Mouse (Mus musculus): ENCODE measurements at regions not wholly inside any gene's neighbourhood (a gene's known extent, or its start where the extent isn't known, plus 50 kb on each side); places are given as distances from the start of the nearest gene placed in this dataset.

DNA sequence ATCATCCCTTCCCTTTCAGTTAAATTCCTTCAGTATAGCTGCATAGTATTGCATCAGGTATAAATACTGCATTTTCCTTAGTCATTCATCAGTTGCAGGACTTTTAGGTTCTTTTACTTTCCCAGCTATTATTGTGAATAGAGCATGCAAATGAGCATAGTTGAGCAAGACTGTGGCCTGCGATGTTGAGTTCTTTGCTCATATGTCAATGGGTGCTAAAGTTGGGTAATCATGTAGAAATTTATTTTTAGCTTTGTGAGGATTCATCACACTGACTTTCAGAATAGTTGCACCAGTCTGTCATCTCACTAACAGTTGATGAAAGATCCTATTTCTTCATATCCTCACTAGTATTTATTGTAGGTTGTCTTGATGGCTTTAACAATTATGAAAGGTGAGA is 380.3 kb upstream of the Arrdc3 start:
- no peak overlapping the region for H3K27ac ChIP-seq (ENCODE audit: low read length)
- H3K4me2 ChIP-seq (ENCODE audit: low read depth, low read length), result no peak overlapping the region
- no peak overlapping the region for H3K9ac ChIP-seq (ENCODE audit: low read length)
- H3K36me3 ChIP-seq (ENCODE audit: control insufficient read depth, insufficient read depth), result no peaks in the 10 kb centered on the region
- no peak overlapping the region for H3K4me3 ChIP-seq (ENCODE audit: low read length)
- H3K4me1 ChIP-seq (ENCODE audit: control insufficient read depth, insufficient read depth, low read length), result no peaks in the 10 kb centered on the region
- ATAC-seq (replicated peaks; ENCODE audit: extremely low read depth, insufficient read depth, low FRiP score), result no peak
- H3K9me3 ChIP-seq (replicated peaks; ENCODE audit: control insufficient read depth, low read length), result no peaks in the 10 kb centered on the region
- H3K27me3 ChIP-seq (ENCODE audit: control insufficient read depth, insufficient read depth, low read length), result no peaks in the 10 kb centered on the region
- WGBS, result 76% methylated on average over 1 of the region's 1 CpGs

DNA sequence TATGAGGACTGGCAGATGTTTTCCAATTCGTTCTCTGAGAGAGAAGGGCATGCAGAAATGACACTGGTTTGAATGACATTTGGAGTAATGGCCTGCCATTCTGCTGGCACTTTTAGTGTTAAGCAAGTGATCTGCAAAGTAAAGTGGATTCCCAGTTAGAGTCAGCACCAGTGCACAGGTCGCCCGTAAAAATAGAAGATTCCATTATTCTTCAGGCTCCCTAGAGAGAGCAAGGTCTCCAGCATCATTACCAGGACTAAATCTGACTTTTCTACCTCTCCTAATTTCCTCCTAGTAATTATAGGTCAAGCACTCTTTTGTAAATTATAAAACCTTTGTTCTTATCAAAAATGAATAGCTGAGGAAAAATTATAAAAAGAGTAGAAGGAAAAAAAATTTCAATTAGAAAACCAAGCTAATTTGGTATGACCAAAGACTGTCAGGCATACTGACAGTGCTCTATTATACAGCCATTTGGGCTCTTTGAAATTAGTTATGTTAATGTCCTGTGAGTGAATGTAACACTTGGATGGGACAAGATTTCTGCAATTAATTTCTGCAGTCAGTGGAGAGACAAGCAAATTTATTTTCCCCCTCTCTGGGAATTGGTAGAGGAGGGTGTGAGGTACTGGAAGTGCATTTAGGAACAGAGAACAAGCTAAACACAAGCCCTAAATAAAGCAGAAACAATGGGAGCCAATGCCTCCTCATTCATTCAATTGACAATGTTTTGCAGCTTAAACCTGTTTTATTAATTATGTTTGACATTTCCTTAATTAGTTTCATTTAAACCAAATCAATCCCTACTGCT is 368.8 kb upstream of the Arrdc3 start:
- H3K27ac ChIP-seq (ENCODE audit: low read length), result no peak overlapping the region
- 61% methylated on average over 3 of the region's 3 CpGs for WGBS

DNA sequence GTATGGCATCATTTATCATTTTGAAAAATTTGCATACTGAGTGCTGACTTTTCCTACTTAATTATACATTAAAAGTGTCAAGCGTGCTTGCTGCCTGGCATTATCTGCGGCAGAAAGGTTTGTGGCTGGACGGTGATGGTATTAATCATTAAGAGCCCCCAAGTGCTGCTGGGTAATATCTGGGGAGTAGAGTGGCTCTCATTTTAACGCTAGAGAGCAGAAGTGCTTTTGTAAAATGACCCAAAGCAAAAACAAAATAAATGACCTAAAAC is 368.3 kb upstream of the Arrdc3 start:
- Histone ChIP-seq H3K4me2 (ENCODE audit: low read depth, low read length) (no peak overlapping the region), H3K9ac (ENCODE audit: low read length) (no peak overlapping the region), H3K9me3 (replicated peaks; ENCODE audit: control insufficient read depth, low read length) (no peaks in the 10 kb centered on the region), H3K4me1 (ENCODE audit: control insufficient read depth, insufficient read depth, low read length) (no peaks in the 10 kb centered on the region), H3K27me3 (ENCODE audit: control insufficient read depth, insufficient read depth, low read length) (no peaks in the 10 kb centered on the region), H3K27ac (ENCODE audit: low read length) (no peak overlapping the region), H3K4me3 (ENCODE audit: low read length) (no peak overlapping the region), H3K36me3 (ENCODE audit: control insufficient read depth, insufficient read depth) (no peaks in the 10 kb centered on the region)
- WGBS, result 71% methylated on average over 4 of the region's 4 CpGs
- ATAC-seq (replicated peaks; ENCODE audit: extremely low read depth, insufficient read depth, low FRiP score), result no peak

More for the DNA sequence above, 368.8 kb upstream of the Arrdc3 start:
- Histone ChIP-seq H3K4me2 (ENCODE audit: low read depth, low read length) (no peak overlapping the region), H3K4me1 (ENCODE audit: control insufficient read depth, insufficient read depth, low read length) (no peaks in the 10 kb centered on the region), H3K9me3 (replicated peaks; ENCODE audit: control insufficient read depth, low read length) (no peaks in the 10 kb centered on the region), H3K27me3 (ENCODE audit: control insufficient read depth, insufficient read depth, low read length) (no peaks in the 10 kb centered on the region), H3K4me3 (ENCODE audit: low read length) (no peak overlapping the region), H3K36me3 (ENCODE audit: control insufficient read depth, insufficient read depth) (no peaks in the 10 kb centered on the region), H3K9ac (ENCODE audit: low read length) (no peak overlapping the region)
- ATAC-seq (replicated peaks; ENCODE audit: extremely low read depth, insufficient read depth, low FRiP score), result no peak

DNA sequence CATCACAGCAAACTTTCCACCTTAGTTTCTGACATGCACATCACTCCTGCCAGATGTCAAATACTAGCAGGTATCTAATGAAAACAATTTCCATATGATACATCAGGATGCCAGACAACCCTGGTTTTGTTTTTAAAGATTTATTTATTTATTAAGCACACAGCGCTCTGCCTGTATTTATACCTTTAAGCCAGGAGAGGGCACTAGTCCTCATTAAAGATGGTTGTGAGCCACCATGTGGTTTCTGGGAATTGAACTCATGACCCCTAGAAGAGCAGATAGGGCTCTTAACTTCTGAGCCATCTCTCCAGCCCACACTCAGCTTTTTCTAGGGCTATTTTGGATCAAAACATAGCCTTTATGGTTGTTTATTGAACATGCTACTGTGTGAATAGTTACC is 364.3 kb upstream of the Arrdc3 start:
- H3K36me3 ChIP-seq (ENCODE audit: control insufficient read depth, insufficient read depth), result no peaks in the 10 kb centered on the region
- no peaks in the 10 kb centered on the region for H3K27me3 ChIP-seq (ENCODE audit: control insufficient read depth, insufficient read depth, low read length)
- ATAC-seq (replicated peaks; ENCODE audit: extremely low read depth, insufficient read depth, low FRiP score), result no peak
- H3K27ac ChIP-seq (ENCODE audit: low read length), result no peak overlapping the region
- no peaks in the 10 kb centered on the region for H3K9me3 ChIP-seq (replicated peaks; ENCODE audit: control insufficient read depth, low read length)
- no peak overlapping the region for H3K9ac ChIP-seq (ENCODE audit: low read length)
- H3K4me3 ChIP-seq (ENCODE audit: low read length), result no peak overlapping the region
- 62% methylated on average over 1 of the region's 1 CpGs for WGBS
- no peaks in the 10 kb centered on the region for H3K4me1 ChIP-seq (ENCODE audit: control insufficient read depth, insufficient read depth, low read length)
- no peak overlapping the region for H3K4me2 ChIP-seq (ENCODE audit: low read depth, low read length)

DNA sequence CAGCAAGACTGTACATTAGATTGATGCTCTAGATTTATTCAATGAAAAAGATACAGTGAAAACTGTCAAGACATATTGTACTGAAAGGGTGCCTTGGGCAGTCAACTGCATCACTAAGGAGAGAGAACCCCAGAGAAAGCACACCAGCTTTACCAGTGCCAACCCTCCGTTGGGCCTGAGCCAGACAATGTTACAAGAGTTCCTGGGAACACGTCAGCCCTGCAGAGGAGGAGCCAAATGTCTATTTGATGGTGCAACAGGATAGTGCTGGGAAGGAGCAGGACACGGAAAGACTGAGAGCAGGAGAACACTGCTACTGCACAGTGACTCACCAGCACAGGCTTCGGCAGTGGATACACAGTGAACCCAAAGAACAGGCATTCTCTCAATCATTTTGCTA is 363.4 kb upstream of the Arrdc3 start:
- no peak overlapping the region for H3K27ac ChIP-seq (ENCODE audit: low read length)
- H3K4me2 ChIP-seq (ENCODE audit: low read depth, low read length), result no peak overlapping the region
- WGBS, result 49% methylated on average over 4 of the region's 4 CpGs
- H3K9ac ChIP-seq (ENCODE audit: low read length), result no peak overlapping the region
- H3K27me3 ChIP-seq (ENCODE audit: control insufficient read depth, insufficient read depth, low read length), result no peaks in the 10 kb centered on the region
- H3K36me3 ChIP-seq (ENCODE audit: control insufficient read depth, insufficient read depth), result no peaks in the 10 kb centered on the region
- H3K4me3 ChIP-seq (ENCODE audit: low read length), result no peak overlapping the region
- no peak for ATAC-seq (replicated peaks; ENCODE audit: extremely low read depth, insufficient read depth, low FRiP score)
- H3K4me1 ChIP-seq (ENCODE audit: control insufficient read depth, insufficient read depth, low read length), result no peaks in the 10 kb centered on the region
- no peaks in the 10 kb centered on the region for H3K9me3 ChIP-seq (replicated peaks; ENCODE audit: control insufficient read depth, low read length)

DNA sequence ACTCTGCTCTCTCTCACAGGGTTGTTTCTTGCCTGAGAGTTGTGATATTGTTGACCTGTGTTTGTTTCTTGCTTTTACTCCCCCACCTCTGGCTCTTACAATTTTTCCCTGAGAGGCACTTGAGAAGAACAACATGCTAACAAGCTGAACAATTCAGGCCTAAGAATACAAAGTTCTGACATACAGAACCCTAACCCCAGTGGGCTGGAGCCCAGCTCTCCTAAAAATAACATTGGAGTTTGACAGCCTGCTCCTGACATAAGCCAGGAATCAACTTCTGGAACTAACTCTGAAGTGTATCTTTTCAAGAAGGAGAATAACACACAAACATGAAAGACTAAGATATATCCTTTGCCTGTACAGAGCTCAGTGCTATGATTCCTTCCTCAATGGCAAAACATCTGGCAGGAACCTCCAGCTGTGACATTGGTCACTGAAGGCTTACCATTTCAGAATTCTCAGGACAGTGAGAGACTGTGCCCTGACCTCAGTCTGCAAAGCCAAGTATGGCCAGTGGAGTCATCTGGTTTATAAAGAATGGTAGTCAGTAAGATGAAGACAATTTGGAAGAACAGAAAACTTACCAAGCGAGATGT is 347.3 kb upstream of the Arrdc3 start:
- 75% methylated on average over 1 of the region's 1 CpGs for WGBS
- no peaks in the 10 kb centered on the region for H3K27me3 ChIP-seq (ENCODE audit: control insufficient read depth, insufficient read depth, low read length)
- H3K4me2 ChIP-seq (ENCODE audit: low read depth, low read length), result no peak overlapping the region
- no peak overlapping the region for H3K4me3 ChIP-seq (ENCODE audit: low read length)
- peaks cover 9% of the 10 kb centered on the region; the same call in 1 of the 2 replicates for H3K4me1 ChIP-seq (ENCODE audit: control insufficient read depth, insufficient read depth, low read length)
- H3K9me3 ChIP-seq (replicated peaks; ENCODE audit: control insufficient read depth, low read length), result no peaks in the 10 kb centered on the region
- peak overlapping the region; percentile 74 for H3K27ac ChIP-seq (ENCODE audit: low read length)
- no peaks in the 10 kb centered on the region for H3K36me3 ChIP-seq (ENCODE audit: control insufficient read depth, insufficient read depth)
- ATAC-seq (replicated peaks; ENCODE audit: extremely low read depth, insufficient read depth, low FRiP score), result peak; percentile 91
- no peak overlapping the region for H3K9ac ChIP-seq (ENCODE audit: low read length)

DNA sequence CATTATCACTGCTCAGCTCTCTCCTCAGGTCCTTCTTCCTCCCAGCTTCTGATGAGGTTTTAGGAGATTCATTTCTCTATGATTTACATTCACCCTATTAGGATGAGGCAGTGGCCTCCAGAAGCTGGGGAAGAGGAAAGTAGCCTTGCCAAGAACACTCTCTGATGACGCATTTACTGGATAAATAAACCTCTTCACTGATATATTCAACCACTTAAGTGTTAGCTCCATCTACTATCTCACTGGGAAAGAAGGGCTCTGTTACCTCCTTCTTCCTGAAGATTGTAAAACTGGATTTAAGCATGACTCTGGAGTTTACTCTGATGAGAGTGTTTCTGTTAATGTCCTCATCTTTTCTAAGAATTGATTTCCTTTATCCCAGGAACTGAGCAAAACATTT is 338.2 kb upstream of the Arrdc3 start:
- no peak overlapping the region for H3K4me2 ChIP-seq (ENCODE audit: low read depth, low read length)
- no peaks in the 10 kb centered on the region for H3K9me3 ChIP-seq (replicated peaks; ENCODE audit: control insufficient read depth, low read length)
- no peak overlapping the region for H3K4me3 ChIP-seq (ENCODE audit: low read length)
- no peaks in the 10 kb centered on the region for H3K36me3 ChIP-seq (ENCODE audit: control insufficient read depth, insufficient read depth)
- no peaks in the 10 kb centered on the region for H3K4me1 ChIP-seq (ENCODE audit: control insufficient read depth, insufficient read depth, low read length)
- H3K27me3 ChIP-seq (ENCODE audit: control insufficient read depth, insufficient read depth, low read length), result no peaks in the 10 kb centered on the region
- 22% methylated on average over 1 of the region's 1 CpGs for WGBS
- H3K27ac ChIP-seq (ENCODE audit: low read length), result no peak overlapping the region
- no peak for ATAC-seq (replicated peaks; ENCODE audit: extremely low read depth, insufficient read depth, low FRiP score)
- H3K9ac ChIP-seq (ENCODE audit: low read length), result no peak overlapping the region

DNA sequence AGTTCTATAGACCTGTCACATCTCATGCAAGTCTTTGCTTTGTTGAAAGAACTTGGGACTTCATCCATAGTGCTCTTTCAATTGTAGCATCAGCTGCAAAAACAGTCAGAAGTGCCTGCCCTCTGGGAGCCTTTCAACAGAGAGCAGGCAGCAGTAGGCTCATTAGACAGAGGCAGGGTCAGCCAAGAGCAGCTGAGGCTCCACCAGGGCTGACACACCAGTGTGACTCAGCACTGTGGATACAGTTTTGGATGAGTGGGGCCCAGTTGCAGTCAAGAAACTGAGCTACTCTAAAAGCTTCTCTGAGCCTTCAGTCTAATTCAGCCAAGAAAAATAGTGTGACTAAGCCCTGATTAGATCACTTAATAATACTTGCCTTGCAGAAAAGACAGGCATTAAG is 326.0 kb upstream of the Arrdc3 start:
- ATAC-seq (replicated peaks; ENCODE audit: extremely low read depth, insufficient read depth, low FRiP score), result peak; percentile 60; the same call in 1 of the 2 replicates
- no peaks in the 10 kb centered on the region for H3K36me3 ChIP-seq (ENCODE audit: control insufficient read depth, insufficient read depth)

More for the DNA sequence above, 326.0 kb upstream of the Arrdc3 start:
- Histone ChIP-seq H3K4me3 (ENCODE audit: low read length) (no peak overlapping the region), H3K4me1 (ENCODE audit: control insufficient read depth, insufficient read depth, low read length) (no peaks in the 10 kb centered on the region), H3K9me3 (replicated peaks; ENCODE audit: control insufficient read depth, low read length) (0 out of 2 replicates have a peak, but pooled peaks cover 2% of the 10 kb centered on the region), H3K9ac (ENCODE audit: low read length) (no peak overlapping the region), H3K27me3 (ENCODE audit: control insufficient read depth, insufficient read depth, low read length) (no peaks in the 10 kb centered on the region), H3K4me2 (ENCODE audit: low read depth, low read length) (no peak overlapping the region), H3K27ac (ENCODE audit: low read length) (no peak overlapping the region)
